In genomic region chr6:115681066-115681465, GRCm38 (mm10) we compare ENCODE assay signal across 23 mouse cellular contexts. TPM values are rescaled to one million over a fixed set of nuclear protein-coding genes. Genes with fewer than 3 reads are reported as not detected.
DNase-seq lines count a peak whose midpoint lies in the region; ATAC-seq and TF ChIP-seq lines count a peak whose summit lies in the region.
"Had no signal": no experiment of that assay in that cellular context is flagged by ENCODE, and none has a peak within 500 bp of the region (broad histone marks: within the 10 kb centered on the region; RNA-seq: fewer than 3 reads in every experiment).

No protein-coding gene starts in this region.

- no peak for DNase-seq in cerebellum, postnatal 4 days (ENCODE audit: low spot score in 2 of 2)
- peak; percentile 78 for DNase-seq in cerebellum, adult 11-12 months
- DNase-seq in cerebellum, adult 9-10 months, result peak; percentile 66
- peak; percentile 50 to 55 for DNase-seq in cerebellum, postnatal 36 days
- DNase-seq in kidney, postnatal 10 days, result no peak
- no peak for DNase-seq in kidney, adult 2 months
- DNase-seq: adrenal gland, adult 8-10 months; adrenal gland, postnatal 36 days; B cell, adult 2 months; embryo, embryonic 11 days; gastrocnemius, adult 2 months; gastrocnemius, postnatal 25 days; heart, postnatal 10 days; heart, postnatal 4 days had no signal

- H3K4me3 ChIP-seq in kidney, adult 2 months (ENCODE audit: insufficient read depth, low read depth, low read length), result no peak overlapping the region
- H3K4me3 ChIP-seq: embryonic facial prominence, embryonic 15.5 days; erythroblast, embryonic 14.5 days; forebrain, embryonic 10.5 days; gastrocnemius, adult 2 months; hindbrain, embryonic 12.5 days; intestine, embryonic 15.5 days had no signal

- H3K27me3 ChIP-seq in kidney, adult 2 months (replicated peaks; ENCODE audit: control insufficient read depth, insufficient read depth, low read length), result no peaks in the 10 kb centered on the region
- H3K27me3 ChIP-seq: embryonic facial prominence, embryonic 15.5 days; hindbrain, embryonic 12.5 days; intestine, embryonic 15.5 days had no signal

- no peaks in the 10 kb centered on the region for H3K4me1 ChIP-seq in kidney, adult 2 months (ENCODE audit: control insufficient read depth, insufficient read depth, low read length)
- H3K4me1 ChIP-seq: hindbrain, embryonic 12.5 days had no signal

- H3K36me3 ChIP-seq in kidney, adult 2 months (ENCODE audit: control insufficient read depth, insufficient read depth, low read length), result no peaks in the 10 kb centered on the region
- H3K36me3 ChIP-seq: embryonic facial prominence, embryonic 15.5 days; forebrain, embryonic 10.5 days; G1E; hindbrain, embryonic 12.5 days; intestine, embryonic 15.5 days had no signal

- no peak overlapping the region for H3K27ac ChIP-seq in kidney, adult 2 months (ENCODE audit: insufficient read depth, low read depth, low read length)
- H3K27ac ChIP-seq: embryonic facial prominence, embryonic 15.5 days; forebrain, embryonic 10.5 days; gastrocnemius, adult 2 months; hindbrain, embryonic 12.5 days; intestine, embryonic 15.5 days had no signal

- no peak for TF ChIP-seq POLR2A in kidney, adult 2 months (IDR thresholded peaks at IDR 0.05; ENCODE audit: low read depth, low read length)

- 72% methylated on average over 4 of the region's 4 CpGs for WGBS in kidney, adult 2 months

- peak; percentile 26 for ATAC-seq in cerebellum, adult (ENCODE audit: insufficient number of reproducible peaks, low FRiP score, low TSS enrichment)
- ATAC-seq: CD4-positive, CD25-positive, alpha-beta regulatory T cell, adult 4 months; forebrain, embryonic 14.5 days; intestine, embryonic 15.5 days had no signal

- no peak for TF ChIP-seq CTCF in kidney, adult 2 months (conservative IDR thresholded peaks at IDR 0.05; ENCODE audit: insufficient read depth, insufficient read length, low read depth, low read length)

RNA-seq across cellular contexts. Expression of gene Raf1, which starts 4.6 kb away (rescaled TPM):
- polyA plus RNA-seq in kidney, adult 2 months (2012; rRNA removed), result 103 and 106 TPM in 2 replicates

Comparison
In these comparisons a context has a peak if more than half of its experiments do, and no peak if none do; other contexts are left out.
1. DNase-seq: peak in cerebellum, adult 11-12 months (single experiment), cerebellum, adult 9-10 months (single experiment) and cerebellum, postnatal 36 days (2 of 2); none in cerebellum, postnatal 4 days (0 of 2), kidney, postnatal 10 days (single experiment) and kidney, adult 2 months (single experiment).